Mouse (Mus musculus): Measurements from ENCODE around the gene Fnd3c2. TPM values are rescaled to one million over a fixed set of nuclear protein-coding genes. Genes with fewer than 3 reads are reported as not detected.

The Fnd3c2 gene
- not detected for polyA plus RNA-seq (2014; fragmentation: Illumina TruSeq; extraction: RNeasy Lipid Tissue Mini Kit (QIAGEN cat#74804); ENCODE audit: low read depth, low replicate concordance)

DNA sequence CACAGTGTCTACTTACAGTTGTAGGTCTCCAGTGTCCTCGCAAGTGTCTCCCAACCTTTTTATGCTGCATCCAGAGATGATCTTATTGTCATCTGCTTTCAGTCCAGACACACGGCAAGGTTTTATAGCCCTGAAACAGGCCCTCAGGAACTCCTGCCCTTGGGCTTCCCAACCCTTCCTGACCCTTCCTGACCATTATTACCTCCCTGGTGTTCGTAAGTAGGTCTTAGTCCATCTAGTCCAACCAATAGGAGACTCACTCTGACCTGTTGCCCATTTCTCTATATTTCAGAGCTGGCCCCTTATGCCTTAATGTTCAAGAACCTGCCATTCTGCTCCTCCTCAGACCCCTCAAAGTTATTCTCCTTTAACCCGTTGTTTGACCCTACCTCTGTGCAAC lies at the start of gene Fnd3c2:
Gene Fnd3c2 (minus strand): TSS at position 101 of the 400 bp plus-strand sequence.

DNA sequence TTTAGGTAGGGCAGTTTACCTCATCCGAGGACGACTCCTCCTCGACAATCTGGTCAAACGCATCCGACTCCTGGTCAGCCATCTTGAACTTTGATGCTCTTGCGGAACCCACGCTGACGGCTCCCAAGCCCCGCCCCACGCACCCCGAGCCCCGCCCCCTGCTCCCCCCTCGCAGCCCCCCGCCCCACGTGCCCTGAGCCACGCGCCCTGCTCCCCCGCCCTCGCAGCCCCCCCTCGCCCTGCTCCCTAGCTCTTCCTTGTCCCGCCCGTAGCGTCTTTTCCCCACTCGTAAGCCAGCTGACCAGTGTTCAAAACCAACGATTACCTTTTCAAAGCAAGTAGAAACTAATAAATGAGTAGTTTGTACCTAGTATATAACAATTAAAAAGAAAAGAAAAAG lies 34.1 kb downstream of the Fnd3c2 start, which contains the start of gene Taf9b:
Gene Taf9b (minus strand): TSS at position 101 of the 400 bp plus-strand sequence.

DNA sequence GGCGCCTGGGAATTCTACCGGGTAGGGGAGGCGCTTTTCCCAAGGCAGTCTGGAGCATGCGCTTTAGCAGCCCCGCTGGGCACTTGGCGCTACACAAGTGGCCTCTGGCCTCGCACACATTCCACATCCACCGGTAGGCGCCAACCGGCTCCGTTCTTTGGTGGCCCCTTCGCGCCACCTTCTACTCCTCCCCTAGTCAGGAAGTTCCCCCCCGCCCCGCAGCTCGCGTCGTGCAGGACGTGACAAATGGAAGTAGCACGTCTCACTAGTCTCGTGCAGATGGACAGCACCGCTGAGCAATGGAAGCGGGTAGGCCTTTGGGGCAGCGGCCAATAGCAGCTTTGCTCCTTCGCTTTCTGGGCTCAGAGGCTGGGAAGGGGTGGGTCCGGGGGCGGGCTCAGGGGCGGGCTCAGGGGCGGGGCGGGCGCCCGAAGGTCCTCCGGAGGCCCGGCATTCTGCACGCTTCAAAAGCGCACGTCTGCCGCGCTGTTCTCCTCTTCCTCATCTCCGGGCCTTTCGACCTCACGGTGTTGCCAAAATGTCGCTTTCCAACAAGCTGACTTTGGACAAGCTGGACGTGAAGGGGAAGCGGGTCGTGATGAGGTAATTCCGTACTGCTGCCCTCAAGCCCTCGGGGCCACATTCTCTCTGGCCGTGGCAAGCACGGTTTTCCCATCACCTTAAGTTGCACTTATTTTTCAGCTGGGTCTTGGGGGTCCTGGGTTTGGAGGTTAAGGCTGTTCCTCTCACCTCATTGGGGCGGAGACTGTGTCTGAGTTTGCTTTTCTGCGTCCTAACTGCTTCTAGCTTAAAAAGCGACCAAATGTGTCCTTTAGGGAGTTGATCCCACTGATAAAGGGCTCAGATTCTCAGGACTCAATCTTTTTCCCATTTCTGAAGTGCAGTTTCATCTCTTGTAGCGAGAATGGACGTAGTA lies 68.2 kb downstream of the Fnd3c2 start, which contains the start of gene Pgk1:
Gene Pgk1 (plus strand): TSS at position 388 of the 937 bp plus-strand sequence.

Other genes with a start within 250 kb of the Fnd3c2 start
- 86.9 TPM for gene Magt1, start 243.5 kb downstream of the Fnd3c2 start, polyA plus RNA-seq (2014; fragmentation: Illumina TruSeq; extraction: RNeasy Lipid Tissue Mini Kit (QIAGEN cat#74804); ENCODE audit: low read depth, low replicate concordance)
- gene Cox7b, start 239.7 kb downstream of the Fnd3c2 start, polyA plus RNA-seq (2014; fragmentation: Illumina TruSeq; extraction: RNeasy Lipid Tissue Mini Kit (QIAGEN cat#74804); ENCODE audit: low read depth, low replicate concordance), result 1,016 TPM
- gene Atp7a, start 228.1 kb downstream of the Fnd3c2 start, polyA plus RNA-seq (2014; fragmentation: Illumina TruSeq; extraction: RNeasy Lipid Tissue Mini Kit (QIAGEN cat#74804); ENCODE audit: low read depth, low replicate concordance), result 2.6 TPM
- 1.9 TPM for gene Tlr13, start 112.2 kb downstream of the Fnd3c2 start, polyA plus RNA-seq (2014; fragmentation: Illumina TruSeq; extraction: RNeasy Lipid Tissue Mini Kit (QIAGEN cat#74804); ENCODE audit: low read depth, low replicate concordance)
- 308 TPM for gene Pgk1, start 68.3 kb downstream of the Fnd3c2 start, polyA plus RNA-seq (2014; fragmentation: Illumina TruSeq; extraction: RNeasy Lipid Tissue Mini Kit (QIAGEN cat#74804); ENCODE audit: low read depth, low replicate concordance)
- gene Taf9b, start 34.2 kb downstream of the Fnd3c2 start, polyA plus RNA-seq (2014; fragmentation: Illumina TruSeq; extraction: RNeasy Lipid Tissue Mini Kit (QIAGEN cat#74804); ENCODE audit: low read depth, low replicate concordance), result 2.1 TPM
- not detected for gene Fndc3c1, start 230.0 kb upstream of the Fnd3c2 start, polyA plus RNA-seq (2014; fragmentation: Illumina TruSeq; extraction: RNeasy Lipid Tissue Mini Kit (QIAGEN cat#74804); ENCODE audit: low read depth, low replicate concordance)